Mouse (Mus musculus) lung, postnatal 0 days (tissue): ENCODE measurements around the gene G6pc3.

ENCODE experiments used
- CTCF ChIP-seq: IDR thresholded peaks from 2 replicates; pipeline ENCODE4 v1.5.1; 2016; ENCODE audit warnings: antibody characterized with exemption, mild to moderate bottlenecking
- EP300 ChIP-seq: IDR thresholded peaks from 2 replicates; pipeline ENCODE4 v1.6.1; 2016; ENCODE audit warnings: antibody characterized with exemption, mild to moderate bottlenecking, control low read depth

DNA sequence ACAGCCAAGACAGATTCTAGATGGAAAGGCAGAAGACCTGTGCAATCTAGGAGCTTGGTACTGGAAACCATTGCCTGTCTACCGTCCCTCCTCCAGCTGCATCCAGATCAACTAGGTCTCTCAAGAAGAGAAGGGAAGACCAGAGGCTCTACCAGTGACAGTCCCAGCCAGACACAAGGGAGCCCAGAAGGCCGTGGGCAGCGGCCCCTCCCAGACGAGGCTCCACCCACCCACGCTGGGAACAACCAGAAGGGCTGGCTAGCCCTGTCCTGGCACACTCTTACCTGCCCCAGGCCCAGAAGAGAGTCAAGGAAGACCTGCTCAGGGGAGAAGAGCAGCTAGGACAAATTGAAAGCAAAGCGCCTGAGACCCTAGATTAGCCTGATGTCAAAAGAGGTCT, 31.0 kb downstream of the G6pc3 start:
- TF ChIP-seq CTCF = no peak
- no peak for TF ChIP-seq EP300
